Mouse (Mus musculus) ES-Bruce4 (cell line): ENCODE results near the gene Glyr1. TPM values are rescaled to one million over a fixed set of nuclear protein-coding genes. Genes with fewer than 3 reads are reported as not detected.

ENCODE experiments used
- H3K27ac ChIP-seq: 2 replicates; pipeline ENCODE4 v1.5.1; 2012; ENCODE audit warnings: low read length, inconsistent platforms; ENCODE audit not compliant: insufficient read depth
- H3K27me3 ChIP-seq: 2 replicates; pipeline ENCODE4 v1.6.1; 2012; ENCODE audit warnings: mild to moderate bottlenecking, low read length, inconsistent platforms; ENCODE audit not compliant: control insufficient read depth, poor library complexity, insufficient read depth, severe bottlenecking
- H3K36me3 ChIP-seq: 2 replicates; pipeline ENCODE4 v1.6.1; 2012; ENCODE audit warnings: inconsistent platforms, mild to moderate bottlenecking, low read length, moderate library complexity; ENCODE audit not compliant: control insufficient read depth, poor library complexity, insufficient read depth, severe bottlenecking
- H3K4me1 ChIP-seq: one replicate; pipeline ENCODE4 v1.8.1; 2011; ENCODE audit warnings: low read length; ENCODE audit not compliant: control insufficient read depth, insufficient read depth
- H3K4me3 ChIP-seq: 2 replicates; pipeline ENCODE4 v1.5.1; 2011; ENCODE audit warnings: low read depth, mild to moderate bottlenecking, low read length
- H3K9ac ChIP-seq: 2 replicates; pipeline ENCODE4 v1.6.1; 2012; ENCODE audit warnings: low read depth, mild to moderate bottlenecking, inconsistent platforms; ENCODE audit not compliant: poor library complexity, severe bottlenecking
- H3K9me3 ChIP-seq: replicated peaks from 2 replicates; pipeline ENCODE4 v1.6.1; 2012; ENCODE audit warnings: mild to moderate bottlenecking, low read length, inconsistent platforms; ENCODE audit not compliant: control insufficient read depth, poor library complexity, insufficient read depth, severe bottlenecking
- CTCF ChIP-seq: IDR thresholded peaks from one replicate; pipeline ENCODE4 v1.8.1; 2011; ENCODE audit warnings: low read depth, low read length
- EP300 ChIP-seq: IDR thresholded peaks from 2 replicates; pipeline ENCODE4 v1.6.1; 2011; ENCODE audit warnings: low read depth, low read length; ENCODE audit not compliant: insufficient read depth
- POLR2A ChIP-seq: IDR thresholded peaks from one replicate; pipeline ENCODE4 v1.8.1; 2011; ENCODE audit warnings: low read length; ENCODE audit not compliant: insufficient read depth
- polyA plus RNA-seq: library from polyadenylated mRNA; stranded (reverse); fragments of >200 nt; gene quantifications from 2 replicates; pipeline ENCODE4 v1.2.4, GENCODE M21; 2011; ENCODE audit warnings: low read depth; ENCODE audit not compliant: missing spikeins, insufficient read depth, insufficient read length

Glyr1 gene
- polyA plus RNA-seq, 1 experiment = 92.5 TPM

DNA sequence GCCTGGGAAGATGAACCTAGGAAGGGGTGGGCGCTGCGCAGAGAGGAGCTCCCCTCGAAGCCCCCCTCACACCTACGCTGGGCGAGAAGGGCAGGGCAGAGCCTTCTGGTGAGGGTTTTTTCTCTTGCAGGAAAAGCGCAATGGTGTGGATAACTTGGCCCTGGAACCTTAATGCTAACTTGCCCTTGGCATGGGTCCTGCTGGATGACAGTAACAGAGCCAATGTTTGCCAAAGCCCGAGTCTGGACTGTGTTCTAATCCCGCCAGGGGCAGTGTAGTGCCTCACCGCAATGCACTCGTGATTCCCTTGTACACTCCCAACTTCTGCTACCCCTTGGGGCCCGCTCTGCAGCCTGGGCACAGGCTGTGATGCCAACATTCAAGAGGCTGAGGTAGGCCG, 41.6 kb downstream of the Glyr1 start:
- H3K9me3 ChIP-seq = no peaks in the 10 kb centered on the region
- no peak overlapping the region for H3K27ac ChIP-seq
- H3K27me3 ChIP-seq = no peaks in the 10 kb centered on the region
- peaks cover 4% of the 10 kb centered on the region for H3K4me1 ChIP-seq
- no peaks in the 10 kb centered on the region for H3K36me3 ChIP-seq
- no peak overlapping the region for H3K4me3 ChIP-seq
- no peak for TF ChIP-seq EP300
- TF ChIP-seq POLR2A = no peak
- H3K9ac ChIP-seq = no peak overlapping the region

DNA sequence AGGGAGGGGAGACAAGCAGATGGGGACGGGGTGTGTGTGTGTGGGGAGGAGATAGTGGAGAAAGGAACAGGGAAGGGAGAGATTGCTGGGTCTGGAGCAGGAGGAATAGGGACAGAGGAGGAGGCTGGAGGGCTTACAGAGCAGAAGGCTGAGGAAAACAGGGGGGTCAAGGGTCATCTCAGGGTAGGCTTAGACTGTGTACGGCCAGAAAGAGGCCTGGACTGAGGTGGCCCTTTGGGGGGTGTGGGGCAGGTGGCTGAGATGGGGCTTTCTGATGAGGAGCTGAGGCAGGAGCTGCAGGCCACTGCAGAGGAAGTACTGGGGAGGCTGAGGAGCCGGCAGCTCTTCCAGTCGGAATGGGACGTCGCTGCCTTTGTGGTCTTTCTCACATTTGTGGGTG, 42.2 kb downstream of the Glyr1 start:
- Histone ChIP-seq H3K9ac (peak overlapping the region; percentile 24; the same call in 1 of the 2 replicates), H3K9me3 (no peaks in the 10 kb centered on the region), H3K27me3 (no peaks in the 10 kb centered on the region), H3K4me3 (peak overlapping the region; percentile 43), H3K36me3 (no peaks in the 10 kb centered on the region), H3K27ac (no peak overlapping the region), H3K4me1 (peaks cover 4% of the 10 kb centered on the region)
- no peak for TF ChIP-seq EP300
- no peak for TF ChIP-seq CTCF
- TF ChIP-seq POLR2A = no peak

DNA sequence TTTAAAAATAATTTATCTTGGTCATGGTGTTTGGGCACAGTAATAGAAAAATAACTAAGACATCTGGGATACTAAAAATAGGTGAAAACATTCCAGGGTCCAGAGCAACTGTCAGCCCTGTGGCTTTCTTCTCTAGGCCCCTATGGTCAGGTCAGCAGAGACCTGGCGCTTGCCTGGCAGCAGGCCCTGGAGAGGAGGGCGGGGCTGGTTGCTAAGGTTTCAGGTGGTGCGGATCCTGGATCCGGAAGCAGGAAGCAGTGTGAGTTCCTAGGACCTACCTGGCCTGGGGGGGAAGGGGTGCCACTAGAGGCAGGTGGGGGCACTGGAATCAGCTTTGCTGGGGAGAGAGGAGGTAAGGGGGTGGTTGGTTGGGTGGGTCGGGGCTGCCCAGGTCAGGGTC, 42.6 kb downstream of the Glyr1 start, which contains the start of gene Smim22:
Smim22 (plus strand) TSS at position 222 of the 400 bp plus-strand sequence.
- H3K9ac ChIP-seq = peak within 1 kb of the TSS; percentile 24; the same call in 1 of the 2 replicates
- H3K27ac ChIP-seq = no peak within 1 kb of the TSS
- H3K9me3 ChIP-seq = no peaks in the 10 kb centered on the region
- H3K4me3 ChIP-seq = peak within 1 kb of the TSS; percentile 43
- TF ChIP-seq POLR2A (no peak), CTCF (no peak), EP300 (no peak)
- H3K27me3 ChIP-seq = no peaks in the 10 kb centered on the region
- H3K4me1 ChIP-seq = peaks cover 4% of the 10 kb centered on the region
- H3K36me3 ChIP-seq = no peaks in the 10 kb centered on the region

DNA sequence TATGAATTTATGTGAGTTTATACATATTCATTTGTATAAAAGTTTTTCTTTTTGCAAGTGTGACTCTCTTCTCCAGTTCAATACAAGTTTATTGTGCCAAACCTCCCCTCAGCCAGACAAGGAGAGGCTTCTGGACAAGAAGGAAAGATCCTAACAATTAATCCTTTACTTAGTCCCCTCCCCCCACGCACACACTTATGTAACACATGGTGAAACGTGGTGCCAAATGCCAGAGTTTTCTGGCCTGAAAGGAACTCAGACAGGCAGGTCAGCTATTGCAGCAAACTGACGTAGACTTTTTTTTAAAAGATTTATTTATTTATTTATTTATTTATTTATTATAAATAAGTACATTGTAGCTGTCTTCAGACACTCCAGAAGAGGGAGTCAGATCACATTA, 49.1 kb downstream of the Glyr1 start:
- H3K36me3 ChIP-seq = no peaks in the 10 kb centered on the region
- H3K4me3 ChIP-seq = no peak overlapping the region
- no peaks in the 10 kb centered on the region for H3K9me3 ChIP-seq
- no peak overlapping the region for H3K27ac ChIP-seq
- no peaks in the 10 kb centered on the region for H3K27me3 ChIP-seq
- no peak overlapping the region for H3K9ac ChIP-seq
- H3K4me1 ChIP-seq = no peaks in the 10 kb centered on the region
- no peak for TF ChIP-seq CTCF
- no peak for TF ChIP-seq POLR2A
- TF ChIP-seq EP300 = no peak

DNA sequence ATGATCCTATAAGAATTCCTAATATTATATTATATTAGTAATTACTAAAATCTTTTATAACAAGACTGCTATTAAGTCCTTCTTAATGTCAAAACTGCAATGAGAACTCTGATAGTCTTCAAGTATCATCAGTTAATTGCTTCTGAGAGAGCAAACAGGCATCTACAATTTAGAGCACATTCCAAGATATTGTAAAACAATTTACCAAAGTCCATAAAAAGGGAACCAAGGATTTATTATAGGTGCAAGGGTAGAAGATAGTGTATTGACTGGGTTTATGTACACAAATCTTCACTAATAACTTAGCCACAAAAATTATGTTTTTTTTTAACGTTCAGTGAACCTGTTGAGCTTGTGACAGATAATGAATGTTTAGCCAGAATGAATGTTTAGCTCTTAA, 50.7 kb downstream of the Glyr1 start:
- Histone ChIP-seq H3K9ac (no peak overlapping the region), H3K36me3 (no peaks in the 10 kb centered on the region), H3K9me3 (no peaks in the 10 kb centered on the region), H3K4me1 (no peaks in the 10 kb centered on the region), H3K27me3 (no peaks in the 10 kb centered on the region), H3K27ac (no peak overlapping the region), H3K4me3 (no peak overlapping the region)
- TF ChIP-seq EP300 = no peak
- no peak for TF ChIP-seq POLR2A
- TF ChIP-seq CTCF = no peak

DNA sequence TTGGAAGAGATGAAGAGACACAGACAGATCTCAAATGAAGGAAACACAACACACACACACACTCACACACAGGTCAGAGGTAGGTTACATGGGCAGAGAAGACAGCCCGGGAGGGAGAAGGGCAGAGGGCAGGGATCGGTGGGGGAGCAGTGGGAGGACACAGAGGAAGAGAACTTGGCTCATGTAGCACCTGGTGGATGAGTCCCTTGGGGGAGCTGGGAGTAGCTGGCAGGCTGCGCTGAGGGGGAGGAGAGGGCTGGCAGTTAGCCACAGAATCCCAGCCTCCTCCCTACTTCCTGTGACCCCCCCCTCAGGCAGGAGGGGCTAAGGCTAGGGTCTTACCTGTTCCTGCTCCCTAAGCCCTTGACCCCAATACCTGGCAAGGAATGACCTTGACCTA, 52.1 kb downstream of the Glyr1 start, which contains the start of gene Sept12:
Sept12 (minus strand) TSS at position 300 of the 400 bp plus-strand sequence.
- no peak within 1 kb of the TSS for H3K9ac ChIP-seq
- H3K4me1 ChIP-seq = no peaks in the 10 kb centered on the region
- H3K4me3 ChIP-seq = no peak within 1 kb of the TSS
- no peaks in the 10 kb centered on the region for H3K27me3 ChIP-seq
- no peaks in the 10 kb centered on the region for H3K36me3 ChIP-seq
- no peaks in the 10 kb centered on the region for H3K9me3 ChIP-seq
- H3K27ac ChIP-seq = no peak within 1 kb of the TSS
- no peak for TF ChIP-seq POLR2A
- no peak for TF ChIP-seq EP300
- no peak for TF ChIP-seq CTCF
